Mouse (Mus musculus) CD8-positive naive resting alpha-beta T cell, adult 57 days (primary cell): ENCODE results near the gene Ypel5. TPM values are rescaled to one million over a fixed set of nuclear protein-coding genes. Genes with fewer than 3 reads are reported as not detected.

Experiments
- total RNA-seq: library from RNA; stranded (reverse); gene quantifications from one replicate; pipeline ENCODE4 v1.2.4, GENCODE M21; 2023

Ypel5 gene
- 118 TPM for total RNA-seq

GRCm38 (mm10) chr17:72836158-72837115, at the start of gene Ypel5:
Ypel5 (plus strand) TSS chr17:72836453.

Other genes starting within 250 kb of the Ypel5 start
- gene Alk, start 231.8 kb upstream of the Ypel5 start, total RNA-seq: not detected
- gene Lbh, start 81.9 kb downstream of the Ypel5 start, total RNA-seq: 236 TPM